Mouse (Mus musculus): Measurements from ENCODE around the gene Gdap2. TPM values are rescaled to one million over a fixed set of nuclear protein-coding genes. Genes with fewer than 3 reads are reported as not detected.

The Gdap2 gene
- polyA plus RNA-seq (2015; fragmentation: Nextera tagmentation; extraction: Ambion mirVana): 65.6 TPM in 2 replicates

- WGBS: under 1% methylated on average over 54 of the region's 55 CpGs
- ATAC-seq: peak; percentile 95
- H3K4me2 ChIP-seq (replicated peaks; ENCODE audit: low read depth): peak within 1 kb of the TSS; percentile 90
Measured at GRCm38 (mm10) chr3:100162315-100163105, at the start of gene Gdap2, which contains the start of gene Wdr3. Gdap2 (plus strand) TSS chr3:100162381. Wdr3 (minus strand) TSS chr3:100162407.

DNA sequence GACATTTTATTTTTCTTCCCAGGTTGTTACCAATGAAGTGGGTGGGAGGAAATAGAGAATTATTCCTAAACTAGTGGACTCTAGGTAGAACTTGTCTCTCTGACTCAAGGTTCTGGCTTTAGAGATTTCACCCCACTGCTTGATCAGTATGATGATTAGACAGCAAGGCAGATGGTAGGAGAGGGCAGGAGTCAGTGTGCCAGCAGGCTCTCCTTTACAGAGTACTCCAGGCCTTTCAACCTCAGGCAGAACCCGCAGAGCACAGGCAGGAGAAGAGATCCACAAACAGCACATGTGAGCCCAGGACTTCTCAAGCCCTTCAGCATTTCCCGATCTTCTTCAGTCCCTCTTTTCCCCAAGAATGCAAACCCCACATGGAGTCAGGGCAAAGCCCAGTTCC, 43.5 kb upstream of the Gdap2 start:
- ATAC-seq: no peak
- Histone ChIP-seq H3K27me3 (replicated peaks; ENCODE audit: control insufficient read depth, insufficient read depth, low read length) (no peaks in the 10 kb centered on the region), H3K4me3 (ENCODE audit: low read depth, low read length) (no peak overlapping the region), H3K9ac (ENCODE audit: low read depth, low read length) (no peak overlapping the region), H3K4me2 (replicated peaks; ENCODE audit: low read depth) (no peak overlapping the region), H3K4me1 (replicated peaks; ENCODE audit: control insufficient read depth, insufficient read depth, low read length) (no peaks in the 10 kb centered on the region), H3K27ac (ENCODE audit: low read depth, low read length) (no peak overlapping the region), H3K9me3 (ENCODE audit: control insufficient read depth) (no peaks in the 10 kb centered on the region), H3K36me3 (ENCODE audit: control insufficient read depth, insufficient read depth) (no peaks in the 10 kb centered on the region)
- WGBS: 68% methylated on average over 2 of the region's 2 CpGs
- TF ChIP-seq CTCF (IDR thresholded peaks at IDR 0.05; ENCODE audit: low read depth): no peak

More at GRCm38 (mm10) chr3:100162315-100163105, at the start of gene Gdap2, which contains the start of gene Wdr3:
- H3K27ac ChIP-seq (ENCODE audit: low read depth, low read length): peak within 1 kb of the TSS; percentile 94
- H3K9me3 ChIP-seq (ENCODE audit: control insufficient read depth): no peaks in the 10 kb centered on the region
- H3K36me3 ChIP-seq (ENCODE audit: control insufficient read depth, insufficient read depth): peaks cover 10% of the 10 kb centered on the region
- peak within 1 kb of the TSS; percentile 70 for H3K4me3 ChIP-seq (ENCODE audit: low read depth, low read length)
- peak; percentile 10; the same call in 1 of the 2 replicates for TF ChIP-seq CTCF (IDR thresholded peaks at IDR 0.05; ENCODE audit: low read depth)
- H3K9ac ChIP-seq (ENCODE audit: low read depth, low read length): peak within 1 kb of the TSS; percentile 83
- peaks cover 4% of the 10 kb centered on the region; the same call in 1 of the 2 replicates for H3K4me1 ChIP-seq (replicated peaks; ENCODE audit: control insufficient read depth, insufficient read depth, low read length)
- no peaks in the 10 kb centered on the region for H3K27me3 ChIP-seq (replicated peaks; ENCODE audit: control insufficient read depth, insufficient read depth, low read length)

DNA sequence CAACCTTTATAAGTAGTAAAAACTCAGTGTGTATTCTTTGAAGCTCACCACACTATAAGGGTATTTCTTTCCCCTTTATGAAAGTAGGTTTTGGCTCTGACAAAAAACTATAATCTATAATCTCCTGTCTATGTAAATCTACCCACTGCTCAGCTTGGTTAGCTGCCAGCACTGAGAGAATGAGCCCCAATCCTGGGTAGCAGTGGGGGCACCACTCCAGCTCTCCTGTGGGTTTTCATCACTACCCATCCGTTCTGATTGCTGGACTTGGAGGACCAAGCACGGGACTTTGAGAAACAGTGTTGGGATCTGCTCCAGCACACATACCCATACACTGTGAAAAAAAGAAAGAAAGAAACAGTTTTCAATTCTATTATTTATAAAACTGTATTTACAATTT, 40.2 kb upstream of the Gdap2 start:
- no peaks in the 10 kb centered on the region for H3K27me3 ChIP-seq (replicated peaks; ENCODE audit: control insufficient read depth, insufficient read depth, low read length)
- no peak overlapping the region for H3K9ac ChIP-seq (ENCODE audit: low read depth, low read length)
- WGBS: 55% methylated on average over 2 of the region's 2 CpGs
- ATAC-seq: no peak
- no peak overlapping the region for H3K27ac ChIP-seq (ENCODE audit: low read depth, low read length)
- no peak overlapping the region for H3K4me3 ChIP-seq (ENCODE audit: low read depth, low read length)
- H3K36me3 ChIP-seq (ENCODE audit: control insufficient read depth, insufficient read depth): no peaks in the 10 kb centered on the region
- no peak for TF ChIP-seq CTCF (IDR thresholded peaks at IDR 0.05; ENCODE audit: low read depth)
- no peaks in the 10 kb centered on the region for H3K9me3 ChIP-seq (ENCODE audit: control insufficient read depth)
- H3K4me2 ChIP-seq (replicated peaks; ENCODE audit: low read depth): no peak overlapping the region
- H3K4me1 ChIP-seq (replicated peaks; ENCODE audit: control insufficient read depth, insufficient read depth, low read length): no peaks in the 10 kb centered on the region

DNA sequence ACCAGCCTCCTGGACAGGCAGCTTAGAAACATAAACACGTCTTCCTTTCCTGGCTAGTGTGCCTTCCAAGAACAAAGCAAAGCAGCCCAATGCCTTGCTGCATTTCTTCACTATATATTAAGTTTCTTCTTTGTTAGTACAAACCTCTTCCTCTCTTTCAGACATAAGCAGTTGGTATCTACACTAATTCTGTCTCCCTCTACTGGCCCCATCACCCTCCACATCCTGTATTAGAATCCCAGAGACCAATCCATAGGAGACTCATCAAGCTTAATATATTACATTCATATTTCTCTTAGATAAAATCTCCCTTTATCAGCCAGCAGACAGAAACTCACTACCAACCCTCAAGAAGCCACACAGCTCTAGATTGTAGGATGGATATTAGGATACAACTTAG, 39.7 kb upstream of the Gdap2 start:
- H3K36me3 ChIP-seq (ENCODE audit: control insufficient read depth, insufficient read depth): no peaks in the 10 kb centered on the region
- no peaks in the 10 kb centered on the region for H3K4me1 ChIP-seq (replicated peaks; ENCODE audit: control insufficient read depth, insufficient read depth, low read length)
- H3K4me2 ChIP-seq (replicated peaks; ENCODE audit: low read depth): no peak overlapping the region
- WGBS: 50% methylated on average over 1 of the region's 1 CpGs
- no peaks in the 10 kb centered on the region for H3K27me3 ChIP-seq (replicated peaks; ENCODE audit: control insufficient read depth, insufficient read depth, low read length)
- no peak overlapping the region for H3K4me3 ChIP-seq (ENCODE audit: low read depth, low read length)
- no peak overlapping the region for H3K9ac ChIP-seq (ENCODE audit: low read depth, low read length)
- H3K9me3 ChIP-seq (ENCODE audit: control insufficient read depth): no peaks in the 10 kb centered on the region
- no peak for ATAC-seq
- H3K27ac ChIP-seq (ENCODE audit: low read depth, low read length): no peak overlapping the region
- peak; percentile 25; the same call in 1 of the 2 replicates for TF ChIP-seq CTCF (IDR thresholded peaks at IDR 0.05; ENCODE audit: low read depth)

- WGBS: 83% methylated on average over 15 of the region's 15 CpGs
- no peak for TF ChIP-seq CTCF (IDR thresholded peaks at IDR 0.05; ENCODE audit: low read depth)
- Histone ChIP-seq H3K27me3 (replicated peaks; ENCODE audit: control insufficient read depth, insufficient read depth, low read length) (no peaks in the 10 kb centered on the region), H3K9me3 (ENCODE audit: control insufficient read depth) (no peaks in the 10 kb centered on the region), H3K36me3 (ENCODE audit: control insufficient read depth, insufficient read depth) (peaks cover 25% of the 10 kb centered on the region), H3K4me2 (replicated peaks; ENCODE audit: low read depth) (peak overlapping the region; percentile 90), H3K4me3 (ENCODE audit: low read depth, low read length) (peak overlapping the region; percentile 70), H3K27ac (ENCODE audit: low read depth, low read length) (no peak overlapping the region), H3K9ac (ENCODE audit: low read depth, low read length) (peak overlapping the region; percentile 83; the same call in 1 of the 2 replicates), H3K4me1 (replicated peaks; ENCODE audit: control insufficient read depth, insufficient read depth, low read length) (peaks cover 4% of the 10 kb centered on the region; the same call in 1 of the 2 replicates)
- no peak for ATAC-seq
Measured at GRCm38 (mm10) chr3:100160682-100161445, 1.3 kb upstream of the Gdap2 start.
